Mouse (Mus musculus): Measurements from ENCODE around the gene Rbmx. TPM values are rescaled to one million over a fixed set of nuclear protein-coding genes. Genes with fewer than 3 reads are reported as not detected.

Gene Rbmx
- 80.2 TPM for polyA plus RNA-seq (2014; fragmentation: Illumina TruSeq; extraction: RNeasy Lipid Tissue Mini Kit (QIAGEN cat#74804))

GRCm38 (mm10) chrX:57392367-57393246, at the start of gene Rbmx:
Gene Rbmx (minus strand): TSS chrX:57393036.

GRCm38 (mm10) chrX:57408769-57409168, 15.9 kb upstream of the Rbmx start, which contains the start of gene Gm364:
Gene Gm364 (plus strand): TSS chrX:57409154.

GRCm38 (mm10) chrX:57338371-57339211, 54.2 kb downstream of the Rbmx start, which contains the start of gene Arhgef6:
Gene Arhgef6 (minus strand): TSS chrX:57338729.

Other genes with a start within 250 kb of the Rbmx start
- not detected for gene Cd40lg, start 180.9 kb downstream of the Rbmx start, polyA plus RNA-seq (2014; fragmentation: Illumina TruSeq; extraction: RNeasy Lipid Tissue Mini Kit (QIAGEN cat#74804))
- gene Arhgef6, start 54.3 kb downstream of the Rbmx start, polyA plus RNA-seq (2014; fragmentation: Illumina TruSeq; extraction: RNeasy Lipid Tissue Mini Kit (QIAGEN cat#74804)): 112 TPM
- gene Gm364, start 16.1 kb upstream of the Rbmx start, polyA plus RNA-seq (2014; fragmentation: Illumina TruSeq; extraction: RNeasy Lipid Tissue Mini Kit (QIAGEN cat#74804)): 1.8 TPM
- gene Gpr101, start 110.7 kb upstream of the Rbmx start, polyA plus RNA-seq (2014; fragmentation: Illumina TruSeq; extraction: RNeasy Lipid Tissue Mini Kit (QIAGEN cat#74804)): not detected

All from ovary, adult 10 weeks (tissue).